Mouse (Mus musculus): ENCODE measurements around the gene Pofut2. TPM values are rescaled to one million over a fixed set of nuclear protein-coding genes. Genes with fewer than 3 reads are reported as not detected.
"Not testable (repeated sequence)": the region's sequence is repeated elsewhere in the genome, so short reads cannot be mapped to it uniquely, and the experiment has no call there.

Pofut2 gene
- polyA plus RNA-seq, 1 experiment, result 78.3 TPM

DNA sequence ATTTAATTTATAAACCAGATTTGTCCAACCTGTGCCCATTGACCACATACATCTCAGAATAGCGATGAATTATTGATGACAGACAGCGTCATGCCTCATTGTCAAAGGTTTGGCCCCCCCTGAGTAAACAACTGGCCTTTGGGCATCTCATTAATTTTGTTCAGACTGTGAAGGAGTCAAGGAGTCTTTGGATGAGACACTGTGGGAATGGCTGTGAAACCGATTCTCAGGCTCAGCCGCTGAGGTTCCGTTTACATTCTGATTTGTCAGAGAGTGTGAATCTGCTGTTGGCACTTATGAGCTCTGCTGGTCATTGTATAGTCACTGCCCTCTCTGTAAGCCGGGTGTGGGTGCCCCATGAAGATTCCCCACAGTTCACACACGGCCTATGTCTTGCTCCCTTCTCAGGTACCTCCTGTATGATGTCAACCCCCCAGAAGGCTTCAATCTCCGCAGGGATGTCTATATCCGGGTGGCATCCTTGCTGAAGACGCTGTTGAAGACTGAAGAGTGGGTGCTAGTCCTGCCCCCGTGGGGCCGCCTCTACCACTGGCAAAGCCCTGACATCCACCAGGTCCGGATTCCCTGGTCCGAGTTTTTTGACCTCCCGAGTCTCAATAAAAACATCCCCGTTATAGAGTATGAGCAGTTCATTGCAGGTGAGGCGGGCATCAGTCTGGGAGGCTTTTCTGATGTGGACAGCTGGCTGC lies 1.3 kb downstream of the Pofut2 start:
- TF ChIP-seq GATA1 (IDR thresholded peaks at IDR 0.05; ENCODE audit: borderline replicate concordance, low read length), result no peak
- no peak for TF ChIP-seq FLI1 (IDR thresholded peaks at IDR 0.05; ENCODE audit: low read length)
- H3K27me3 ChIP-seq (replicated peaks), result no peaks in the 10 kb centered on the region
- peaks cover 60% of the 10 kb centered on the region for H3K36me3 ChIP-seq (replicated peaks; ENCODE audit: low read length)
- no peaks in the 10 kb centered on the region for H3K9me3 ChIP-seq
- H3K4me3 ChIP-seq (replicated peaks), result peak overlapping the region; percentile 99
- peaks cover 58% of the 10 kb centered on the region for H3K4me1 ChIP-seq

- Histone ChIP-seq H3K36me3 (replicated peaks; ENCODE audit: low read length) (peaks cover 93% of the 10 kb centered on the region), H3K27me3 (replicated peaks) (peaks cover 6% of the 10 kb centered on the region), H3K4me1 (peaks cover 55% of the 10 kb centered on the region), H3K9me3 (no peaks in the 10 kb centered on the region), H3K4me3 (replicated peaks) (no peak overlapping the region)
- TF ChIP-seq FLI1 (IDR thresholded peaks at IDR 0.05; ENCODE audit: low read length) (no peak), GATA1 (IDR thresholded peaks at IDR 0.05; ENCODE audit: borderline replicate concordance, low read length) (no peak)
Observed at GRCm38 (mm10) chr10:77266281-77266680, 7.3 kb downstream of the Pofut2 start.

DNA sequence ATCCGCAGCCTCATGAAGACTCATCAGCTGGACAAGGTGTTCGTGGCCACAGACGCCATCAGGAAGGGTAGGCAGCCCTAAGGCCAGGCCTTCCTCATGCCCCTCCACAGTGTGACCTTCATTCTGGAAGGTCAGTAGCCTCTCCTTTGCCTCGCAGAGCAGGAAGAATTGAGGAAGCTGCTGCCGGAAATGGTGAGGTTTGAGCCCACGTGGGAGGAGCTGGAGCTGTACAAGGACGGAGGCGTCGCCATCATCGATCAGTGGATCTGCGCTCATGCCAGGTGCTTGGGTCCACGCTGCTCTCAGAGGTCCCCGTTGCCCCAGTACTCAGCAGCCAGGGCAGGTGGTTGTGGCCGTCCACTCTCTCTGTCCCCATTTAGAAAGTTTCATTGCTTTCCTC lies 8.0 kb downstream of the Pofut2 start:
- peaks cover 86% of the 10 kb centered on the region for H3K36me3 ChIP-seq (replicated peaks; ENCODE audit: low read length)
- peaks cover 56% of the 10 kb centered on the region for H3K4me1 ChIP-seq
- no peaks in the 10 kb centered on the region for H3K9me3 ChIP-seq
- H3K27me3 ChIP-seq (replicated peaks), result peaks cover 12% of the 10 kb centered on the region
- TF ChIP-seq GATA1 (IDR thresholded peaks at IDR 0.05; ENCODE audit: borderline replicate concordance, low read length) (no peak), FLI1 (IDR thresholded peaks at IDR 0.05; ENCODE audit: low read length) (no peak)
- H3K4me3 ChIP-seq (replicated peaks), result peak overlapping the region; percentile 47

DNA sequence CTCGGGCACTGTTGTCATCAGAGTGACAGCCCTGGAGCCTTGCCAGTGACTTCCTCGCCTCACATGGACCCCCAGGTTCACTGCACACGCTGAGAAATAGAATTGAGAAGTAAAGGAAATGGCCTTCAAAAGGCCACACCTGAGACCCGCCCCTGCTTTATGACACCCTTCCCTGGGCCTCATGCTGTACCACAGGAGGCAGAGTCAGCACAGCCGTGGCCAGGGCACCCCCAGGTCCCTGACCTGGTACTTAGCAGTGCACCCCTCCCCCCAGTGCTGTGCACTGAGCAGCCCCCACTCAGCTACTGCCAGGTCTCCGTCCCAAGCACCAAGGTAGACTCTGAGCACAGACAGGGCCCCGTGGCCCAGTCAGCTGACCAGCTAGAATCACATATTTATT lies 10.1 kb downstream of the Pofut2 start:
- TF ChIP-seq FLI1 (IDR thresholded peaks at IDR 0.05; ENCODE audit: low read length), result no peak
- no peak for TF ChIP-seq GATA1 (IDR thresholded peaks at IDR 0.05; ENCODE audit: borderline replicate concordance, low read length)
- Histone ChIP-seq H3K4me1 (peaks cover 60% of the 10 kb centered on the region), H3K27me3 (replicated peaks) (peaks cover 31% of the 10 kb centered on the region), H3K9me3 (no peaks in the 10 kb centered on the region), H3K4me3 (replicated peaks) (no peak overlapping the region), H3K36me3 (replicated peaks; ENCODE audit: low read length) (peaks cover 65% of the 10 kb centered on the region)

- Histone ChIP-seq H3K27me3 (replicated peaks) (peaks cover 47% of the 10 kb centered on the region), H3K9me3 (no peaks in the 10 kb centered on the region), H3K4me3 (replicated peaks) (no peak overlapping the region), H3K36me3 (replicated peaks; ENCODE audit: low read length) (peaks cover 25% of the 10 kb centered on the region), H3K4me1 (peaks cover 44% of the 10 kb centered on the region)
- TF ChIP-seq GATA1 (IDR thresholded peaks at IDR 0.05; ENCODE audit: borderline replicate concordance, low read length) (no peak), FLI1 (IDR thresholded peaks at IDR 0.05; ENCODE audit: low read length) (no peak)
Observed at GRCm38 (mm10) chr10:77272980-77273730, 14.1 kb downstream of the Pofut2 start.

- TF ChIP-seq FLI1 (IDR thresholded peaks at IDR 0.05; ENCODE audit: low read length) (no peak), GATA1 (IDR thresholded peaks at IDR 0.05; ENCODE audit: borderline replicate concordance, low read length) (no peak)
- Histone ChIP-seq H3K4me1 (peaks cover 44% of the 10 kb centered on the region), H3K36me3 (replicated peaks; ENCODE audit: low read length) (peaks cover 18% of the 10 kb centered on the region), H3K4me3 (replicated peaks) (no peak overlapping the region), H3K9me3 (no peaks in the 10 kb centered on the region), H3K27me3 (replicated peaks) (peaks cover 47% of the 10 kb centered on the region)
Observed at GRCm38 (mm10) chr10:77273798-77274197, 14.8 kb downstream of the Pofut2 start.

DNA sequence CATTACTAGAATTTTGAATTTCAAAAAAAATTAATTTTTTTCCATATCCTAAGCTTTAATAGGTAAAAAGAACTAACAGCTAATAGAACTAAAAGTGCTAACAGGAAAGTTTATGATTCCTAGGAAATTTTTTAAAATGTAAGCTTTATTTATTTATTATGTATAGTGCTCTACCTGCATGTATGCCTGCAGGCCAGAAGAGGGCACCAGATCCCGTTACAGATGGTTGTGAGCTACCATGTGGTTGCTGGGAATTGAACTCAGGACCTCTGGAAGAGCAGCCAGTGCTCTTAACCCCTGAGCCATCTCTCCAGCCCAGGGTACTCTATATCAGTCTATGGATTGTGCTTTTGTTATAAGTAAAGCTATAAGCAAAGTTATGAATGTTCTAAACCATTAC lies 23.1 kb downstream of the Pofut2 start:
- H3K9me3 ChIP-seq; H3K36me3 ChIP-seq (replicated peaks; ENCODE audit: low read length); H3K4me1 ChIP-seq; H3K4me3 ChIP-seq (replicated peaks): not testable (repeated sequence)
- H3K27me3 ChIP-seq (replicated peaks), result peaks cover 43% of the 10 kb centered on the region

DNA sequence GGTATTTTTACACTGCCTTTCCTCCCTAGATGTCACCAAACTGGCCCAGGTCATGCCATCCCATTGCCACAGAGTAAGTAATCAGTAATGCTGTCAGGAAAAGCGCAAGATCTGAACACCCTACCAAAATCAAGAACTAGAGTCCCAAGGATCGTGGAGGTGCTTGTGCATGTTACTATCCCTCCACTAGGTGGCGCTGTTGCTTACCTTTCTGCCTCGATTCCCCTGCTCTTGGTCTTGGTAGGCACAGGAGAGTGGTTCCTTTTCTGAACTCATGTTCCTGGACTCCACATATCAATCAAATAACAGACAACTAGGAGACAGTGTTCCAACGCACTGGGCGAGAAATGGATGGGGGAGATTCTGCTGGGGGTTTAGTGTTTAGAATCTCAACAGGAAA lies 23.8 kb downstream of the Pofut2 start:
- Histone ChIP-seq H3K4me1 (peaks cover 6% of the 10 kb centered on the region; the same call in 1 of the 2 replicates), H3K36me3 (replicated peaks; ENCODE audit: low read length) (no peaks in the 10 kb centered on the region), H3K4me3 (replicated peaks) (no peak overlapping the region), H3K9me3 (peaks cover 5% of the 10 kb centered on the region; the same call in 1 of the 2 replicates), H3K27me3 (replicated peaks) (peaks cover 47% of the 10 kb centered on the region)
- TF ChIP-seq FLI1 (IDR thresholded peaks at IDR 0.05; ENCODE audit: low read length), result no peak
- TF ChIP-seq GATA1 (IDR thresholded peaks at IDR 0.05; ENCODE audit: borderline replicate concordance, low read length), result no peak

GRCm38 (mm10) chr10:77284832-77285231 lies 25.8 kb downstream of the Pofut2 start:
- TF ChIP-seq FLI1 (IDR thresholded peaks at IDR 0.05; ENCODE audit: low read length) (no peak), GATA1 (IDR thresholded peaks at IDR 0.05; ENCODE audit: borderline replicate concordance, low read length) (no peak)
- Histone ChIP-seq H3K9me3 (peaks cover 5% of the 10 kb centered on the region; the same call in 1 of the 2 replicates), H3K36me3 (replicated peaks; ENCODE audit: low read length) (no peaks in the 10 kb centered on the region), H3K4me3 (replicated peaks) (no peak overlapping the region), H3K27me3 (replicated peaks) (peaks cover 37% of the 10 kb centered on the region), H3K4me1 (peaks cover 9% of the 10 kb centered on the region)

GRCm38 (mm10) chr10:77287626-77288025 lies 28.6 kb downstream of the Pofut2 start:
- Histone ChIP-seq H3K9me3 (0 out of 2 replicates have a peak, but pooled peaks cover under 1% of the 10 kb centered on the region), H3K4me3 (replicated peaks) (no peak overlapping the region), H3K36me3 (replicated peaks; ENCODE audit: low read length) (peaks cover 2% of the 10 kb centered on the region), H3K27me3 (replicated peaks) (peaks cover 27% of the 10 kb centered on the region), H3K4me1 (peaks cover 16% of the 10 kb centered on the region)
- TF ChIP-seq GATA1 (IDR thresholded peaks at IDR 0.05; ENCODE audit: borderline replicate concordance, low read length), result no peak
- no peak for TF ChIP-seq FLI1 (IDR thresholded peaks at IDR 0.05; ENCODE audit: low read length)
